Mouse (Mus musculus): ENCODE measurements around the gene Ntrk2. TPM values are rescaled to one million over a fixed set of nuclear protein-coding genes. Genes with fewer than 3 reads are reported as not detected.

The Ntrk2 gene
- total RNA-seq (2014; rRNA removed): 202 and 207 TPM in 2 replicates
- 138 and 141 TPM in 2 replicates for polyA plus RNA-seq (2015; fragmentation: Nextera tagmentation; extraction: Ambion mirVana)

GRCm38 (mm10) chr13:58806397-58806892 is at the start of gene Ntrk2:
TSS of gene Ntrk2 (plus strand) at chr13:58806569.
- WGBS: under 1% methylated on average over 47 of the region's 47 CpGs
- Histone ChIP-seq H3K4me3 (ENCODE audit: low read depth, low read length) (peak within 1 kb of the TSS; percentile 82), H3K9me3 (ENCODE audit: low read length) (no peaks in the 10 kb centered on the region), H3K27ac (ENCODE audit: low read depth, low read length) (peak within 1 kb of the TSS; percentile 99), H3K27me3 (ENCODE audit: insufficient read depth, low read length) (no peaks in the 10 kb centered on the region), H3K9ac (replicated peaks; ENCODE audit: low read length, poor library complexity, severe bottlenecking) (peak within 1 kb of the TSS; percentile 97), H3K4me1 (ENCODE audit: insufficient read depth, low read length) (peaks cover 3% of the 10 kb centered on the region), H3K4me2 (ENCODE audit: low read depth, low read length, poor library complexity, severe bottlenecking) (peak within 1 kb of the TSS; percentile 91), H3K36me3 (ENCODE audit: insufficient read depth, low read length) (no peaks in the 10 kb centered on the region)
- ATAC-seq (ENCODE audit: low FRiP score) (peak; percentile 82), DNase-seq (ENCODE audit: low spot score) (peak; percentile 96)
- peak; percentile 91 for TF ChIP-seq CTCF (IDR thresholded peaks at IDR 0.05)

- no peak overlapping the region for H3K4me3 ChIP-seq (ENCODE audit: low read depth, low read length)
- no peak overlapping the region for H3K27ac ChIP-seq (ENCODE audit: low read depth, low read length)
- no peaks in the 10 kb centered on the region for H3K36me3 ChIP-seq (ENCODE audit: insufficient read depth, low read length)
- no peak for DNase-seq (ENCODE audit: low spot score)
- no peaks in the 10 kb centered on the region for H3K27me3 ChIP-seq (ENCODE audit: insufficient read depth, low read length)
- no peaks in the 10 kb centered on the region for H3K9me3 ChIP-seq (ENCODE audit: low read length)
- H3K4me2 ChIP-seq (ENCODE audit: low read depth, low read length, poor library complexity, severe bottlenecking): no peak overlapping the region
- 84% methylated on average over 5 of the region's 5 CpGs for WGBS
- ATAC-seq (ENCODE audit: low FRiP score): no peak
- no peaks in the 10 kb centered on the region for H3K4me1 ChIP-seq (ENCODE audit: insufficient read depth, low read length)
- TF ChIP-seq CTCF (IDR thresholded peaks at IDR 0.05): no peak
- H3K9ac ChIP-seq (replicated peaks; ENCODE audit: low read length, poor library complexity, severe bottlenecking): no peak overlapping the region
Observed at GRCm38 (mm10) chr13:58761003-58761630, 45.3 kb upstream of the Ntrk2 start.

GRCm38 (mm10) chr13:58768258-58768657 is 38.1 kb upstream of the Ntrk2 start:
- Histone ChIP-seq H3K27me3 (ENCODE audit: insufficient read depth, low read length) (no peaks in the 10 kb centered on the region), H3K4me3 (ENCODE audit: low read depth, low read length) (no peak overlapping the region), H3K4me2 (ENCODE audit: low read depth, low read length, poor library complexity, severe bottlenecking) (no peak overlapping the region), H3K9ac (replicated peaks; ENCODE audit: low read length, poor library complexity, severe bottlenecking) (no peak overlapping the region), H3K9me3 (ENCODE audit: low read length) (no peaks in the 10 kb centered on the region), H3K4me1 (ENCODE audit: insufficient read depth, low read length) (no peaks in the 10 kb centered on the region), H3K27ac (ENCODE audit: low read depth, low read length) (no peak overlapping the region), H3K36me3 (ENCODE audit: insufficient read depth, low read length) (no peaks in the 10 kb centered on the region)
- no peak for DNase-seq (ENCODE audit: low spot score)
- no peak for ATAC-seq (ENCODE audit: low FRiP score)
- 96% methylated on average over 6 of the region's 6 CpGs for WGBS
- TF ChIP-seq CTCF (IDR thresholded peaks at IDR 0.05): no peak

GRCm38 (mm10) chr13:58769438-58769837 is 36.9 kb upstream of the Ntrk2 start:
- H3K9ac ChIP-seq (replicated peaks; ENCODE audit: low read length, poor library complexity, severe bottlenecking): no peak overlapping the region
- H3K4me3 ChIP-seq (ENCODE audit: low read depth, low read length): no peak overlapping the region
- no peaks in the 10 kb centered on the region for H3K4me1 ChIP-seq (ENCODE audit: insufficient read depth, low read length)
- no peak overlapping the region for H3K4me2 ChIP-seq (ENCODE audit: low read depth, low read length, poor library complexity, severe bottlenecking)
- ATAC-seq (ENCODE audit: low FRiP score) (no peak), DNase-seq (ENCODE audit: low spot score) (no peak)
- no peak overlapping the region for H3K27ac ChIP-seq (ENCODE audit: low read depth, low read length)
- no peaks in the 10 kb centered on the region for H3K9me3 ChIP-seq (ENCODE audit: low read length)
- no peaks in the 10 kb centered on the region for H3K36me3 ChIP-seq (ENCODE audit: insufficient read depth, low read length)
- no peak for TF ChIP-seq CTCF (IDR thresholded peaks at IDR 0.05)
- WGBS: 57% methylated on average over 2 of the region's 2 CpGs
- H3K27me3 ChIP-seq (ENCODE audit: insufficient read depth, low read length): no peaks in the 10 kb centered on the region

DNA sequence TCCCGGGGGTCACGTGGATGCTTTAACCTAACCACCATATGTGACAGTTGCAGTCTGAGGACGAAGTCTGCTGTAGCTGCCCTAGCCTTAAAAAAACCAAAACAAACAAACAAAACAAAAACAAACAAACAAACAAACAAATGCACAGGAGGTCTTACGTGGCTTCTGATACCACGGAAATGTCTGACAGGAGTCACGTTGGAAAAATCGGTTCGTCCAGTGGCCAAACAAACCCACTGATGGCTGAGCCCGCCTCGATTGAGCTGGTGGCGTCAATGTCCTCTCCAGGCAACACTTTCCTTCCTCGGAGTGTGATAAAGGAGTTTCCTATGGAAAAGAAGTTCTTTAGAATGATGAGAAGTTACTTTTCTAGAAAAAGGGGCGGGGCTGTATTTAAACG is 27.1 kb upstream of the Ntrk2 start:
- no peak overlapping the region for H3K4me3 ChIP-seq (ENCODE audit: low read depth, low read length)
- no peaks in the 10 kb centered on the region for H3K36me3 ChIP-seq (ENCODE audit: insufficient read depth, low read length)
- H3K27me3 ChIP-seq (ENCODE audit: insufficient read depth, low read length): no peaks in the 10 kb centered on the region
- no peak for DNase-seq (ENCODE audit: low spot score)
- H3K4me2 ChIP-seq (ENCODE audit: low read depth, low read length, poor library complexity, severe bottlenecking): no peak overlapping the region
- no peak overlapping the region for H3K27ac ChIP-seq (ENCODE audit: low read depth, low read length)
- ATAC-seq (ENCODE audit: low FRiP score): no peak
- TF ChIP-seq CTCF (IDR thresholded peaks at IDR 0.05): no peak
- no peak overlapping the region for H3K9ac ChIP-seq (replicated peaks; ENCODE audit: low read length, poor library complexity, severe bottlenecking)
- no peaks in the 10 kb centered on the region for H3K9me3 ChIP-seq (ENCODE audit: low read length)
- WGBS: 95% methylated on average over 14 of the region's 14 CpGs
- no peaks in the 10 kb centered on the region for H3K4me1 ChIP-seq (ENCODE audit: insufficient read depth, low read length)

DNA sequence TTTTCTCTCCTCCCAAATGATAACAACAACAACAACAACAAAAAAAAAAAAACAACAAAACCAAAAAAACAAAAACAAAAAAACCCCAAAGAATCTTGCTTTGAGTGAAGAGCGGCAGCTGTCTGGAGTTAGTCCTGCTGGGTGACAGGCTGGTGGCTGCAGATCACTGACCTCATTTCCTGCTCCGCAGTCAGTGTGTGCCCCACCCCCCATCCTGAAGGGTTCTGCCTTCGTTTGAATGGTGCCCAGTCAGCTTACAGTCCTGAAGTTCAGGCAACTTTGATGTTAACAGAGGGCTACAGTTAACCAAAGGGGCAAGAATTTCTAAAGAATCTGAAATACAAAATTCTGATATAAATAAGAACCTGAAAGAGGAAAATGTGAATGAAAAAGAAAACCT is 19.9 kb upstream of the Ntrk2 start:
- Histone ChIP-seq H3K4me3 (ENCODE audit: low read depth, low read length) (no peak overlapping the region), H3K9ac (replicated peaks; ENCODE audit: low read length, poor library complexity, severe bottlenecking) (no peak overlapping the region), H3K9me3 (ENCODE audit: low read length) (no peaks in the 10 kb centered on the region), H3K27me3 (ENCODE audit: insufficient read depth, low read length) (no peaks in the 10 kb centered on the region), H3K36me3 (ENCODE audit: insufficient read depth, low read length) (no peaks in the 10 kb centered on the region), H3K4me1 (ENCODE audit: insufficient read depth, low read length) (0 out of 2 replicates have a peak, but pooled peaks cover 3% of the 10 kb centered on the region), H3K27ac (ENCODE audit: low read depth, low read length) (no peak overlapping the region), H3K4me2 (ENCODE audit: low read depth, low read length, poor library complexity, severe bottlenecking) (no peak overlapping the region)
- DNase-seq (ENCODE audit: low spot score) (peak; percentile 36), ATAC-seq (ENCODE audit: low FRiP score) (no peak)
- 14% methylated on average over 3 of the region's 3 CpGs for WGBS
- TF ChIP-seq CTCF (IDR thresholded peaks at IDR 0.05): no peak
